Mouse (Mus musculus) brain, embryonic 14.5 days (tissue): ENCODE measurements around the gene Rnf212b.

Experiments used
- CTCF ChIP-seq: fragments of 200-500 bp; IDR thresholded peaks from 2 replicates; pipeline ENCODE4 v1.5.1; 2012; ENCODE audit warnings: inconsistent platforms, mild to moderate bottlenecking, moderate library complexity, borderline replicate concordance; ENCODE audit not compliant: insufficient read depth, insufficient read length; ENCODE audit errors: extremely low read depth
- POLR2A ChIP-seq: fragments of 200-500 bp; IDR thresholded peaks from 2 replicates; pipeline ENCODE4 v1.6.1; 2012; ENCODE audit warnings: mild to moderate bottlenecking, inconsistent platforms, borderline replicate concordance; ENCODE audit not compliant: poor library complexity, insufficient read depth, insufficient read length, severe bottlenecking; ENCODE audit errors: extremely low read depth

GRCm38 (mm10) chr14:54796760-54797159, 17.2 kb upstream of the Rnf212b start:
- TF ChIP-seq CTCF (no peak), POLR2A (no peak)
